Mouse (Mus musculus) G1E (cell line): Measurements from ENCODE around the gene Lman2. TPM values are rescaled to one million over a fixed set of nuclear protein-coding genes. Genes with fewer than 3 reads are reported as not detected.
A peak's percentile ranks its signal among the peaks of the same experiment; 100 is the strongest.

Experiments used
- ATAC-seq: 2 replicates; pipeline ENCODE4 v1.8.0; 2016; ENCODE audit warnings: mild to moderate bottlenecking; ENCODE audit not compliant: insufficient number of reproducible peaks, poor library complexity, low FRiP score, severe bottlenecking; ENCODE audit errors: extremely low read depth
- DNase-seq: peaks from one replicate; pipeline ENCODE4 v3.0.0; 2012; ENCODE audit warnings: low spot score
- H3K27me3 ChIP-seq: 2 replicates; pipeline ENCODE4 v1.6.1; 2012; ENCODE audit warnings: mild to moderate bottlenecking, low read length, inconsistent platforms; ENCODE audit not compliant: insufficient read depth
- H3K36me3 ChIP-seq: replicated peaks from 2 replicates; pipeline ENCODE3; 2012; ENCODE audit warnings: mild to moderate bottlenecking, inconsistent platforms
- H3K4me1 ChIP-seq: 2 replicates; pipeline ENCODE4 v1.6.1; 2012; ENCODE audit warnings: low read depth, low read length, inconsistent platforms, mixed read lengths; ENCODE audit not compliant: insufficient read depth
- H3K4me3 ChIP-seq: 2 replicates; pipeline ENCODE4 v1.5.1; 2012; ENCODE audit warnings: low read depth, mild to moderate bottlenecking, inconsistent platforms, low read length, moderate library complexity, mixed read lengths
- H3K9me3 ChIP-seq: replicated peaks from 2 replicates; pipeline ENCODE4 v1.6.1; 2012; ENCODE audit warnings: inconsistent platforms
- CTCF ChIP-seq: IDR thresholded peaks from 2 replicates; pipeline ENCODE4 v1.5.1; 2012; ENCODE audit warnings: low read depth, low read length, inconsistent platforms, mixed read lengths
- GATA1 ChIP-seq: IDR thresholded peaks from 2 replicates; pipeline ENCODE4 v1.6.1; 2012; ENCODE audit warnings: borderline replicate concordance, low read length, inconsistent platforms, mixed read lengths
- GATA2 ChIP-seq: IDR thresholded peaks from 2 replicates; pipeline ENCODE4 v1.6.1; 2012; ENCODE audit warnings: low read depth, low read length, inconsistent platforms, borderline replicate concordance
- POLR2AphosphoS5 ChIP-seq: IDR thresholded peaks from 2 replicates; pipeline ENCODE4 v1.6.1; 2012; ENCODE audit warnings: low read depth, low read length, inconsistent platforms; ENCODE audit not compliant: insufficient replicate concordance
- TAL1 ChIP-seq: conservative IDR thresholded peaks from 2 replicates; pipeline ENCODE4 v1.6.1; 2012; ENCODE audit warnings: low read depth, low read length, inconsistent platforms, mixed read lengths
- polyA plus RNA-seq: library from polyadenylated mRNA; stranded (reverse); fragments of >175 nt; gene quantifications from 2 replicates; pipeline ENCODE4 v1.2.3, GENCODE M21; 2012
- total RNA-seq, 2 experiments: library from RNA; stranded (forward) in 1 of 2; stranded (reverse) in 1 of 2; fragments of 200-1000 nt in 1 of 2; fragments of >200 nt in 1 of 2; fragmentation: Nextera tagmentation in 1 of 2; gene quantifications; 2 replicates each; pipeline ENCODE4 v1.2.3; 2014 to 2017

Gene Lman2
- total and polyA plus RNA-seq, 3 experiments = 76.9 to 124 (median 77.7) TPM

DNA sequence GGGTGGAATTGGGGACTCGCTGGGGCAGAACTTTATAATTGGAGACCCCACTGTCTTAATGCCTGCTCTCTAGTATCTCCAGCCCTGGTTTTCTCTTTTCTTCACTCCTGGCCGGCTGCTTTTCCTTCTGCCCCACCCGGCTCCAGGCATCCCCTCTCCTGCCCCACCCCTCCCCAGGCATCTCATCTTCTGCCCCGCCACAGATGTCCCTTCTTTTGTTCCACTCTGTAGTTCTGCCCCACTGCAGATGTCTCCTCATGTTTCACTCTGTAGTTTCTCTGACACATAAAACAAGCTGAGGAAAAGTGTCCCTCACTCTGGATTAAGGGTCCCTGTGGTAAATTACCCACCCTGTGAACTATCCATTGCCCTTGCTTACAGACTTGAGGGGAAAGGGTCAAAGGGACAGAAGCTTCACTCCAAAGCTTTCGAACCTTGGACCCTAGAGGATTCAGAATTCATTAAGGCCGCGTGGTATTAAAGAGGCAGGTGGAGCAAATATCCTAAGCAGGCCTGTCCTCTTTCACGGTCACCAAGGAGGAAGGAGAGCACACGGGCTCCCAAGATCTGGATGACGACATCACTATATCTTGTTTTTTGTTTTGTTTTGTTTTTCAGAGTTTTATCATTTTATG is 25.1 kb downstream of the Lman2 start:
- peaks cover 40% of the 10 kb centered on the region for H3K27me3 ChIP-seq
- no peak overlapping the region for H3K4me3 ChIP-seq
- no peak for TF ChIP-seq GATA1
- no peak for TF ChIP-seq TAL1
- no peak for TF ChIP-seq GATA2
- TF ChIP-seq POLR2AphosphoS5 = no peak
- no peak for TF ChIP-seq CTCF
- H3K9me3 ChIP-seq = no peaks in the 10 kb centered on the region
- ATAC-seq (no peak), DNase-seq (no peak)
- H3K4me1 ChIP-seq = peaks cover 16% of the 10 kb centered on the region
- H3K36me3 ChIP-seq = peaks cover 1% of the 10 kb centered on the region

DNA sequence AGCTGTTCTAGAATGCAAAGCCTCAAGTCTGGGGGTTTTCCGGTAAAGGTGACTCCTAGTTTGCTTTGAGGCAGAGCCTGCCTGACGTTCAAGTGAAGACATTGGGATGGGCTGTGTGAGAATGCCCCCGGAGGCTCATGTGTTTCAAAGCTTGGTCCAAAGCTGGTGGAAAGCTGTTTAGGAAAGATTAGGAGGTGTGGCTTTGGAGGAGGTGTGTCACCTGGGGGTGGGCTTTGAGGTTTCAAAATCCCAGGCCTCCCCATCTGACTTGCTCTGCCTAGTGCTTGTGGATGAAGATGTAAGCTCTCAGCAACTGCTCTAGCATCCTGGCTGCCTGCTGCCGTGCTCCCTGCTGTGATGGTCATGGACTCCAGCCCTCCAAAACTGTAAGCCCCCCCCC is 26.9 kb downstream of the Lman2 start:
- H3K36me3 ChIP-seq = peaks cover 2% of the 10 kb centered on the region
- no peak overlapping the region for H3K4me3 ChIP-seq
- ATAC-seq (no peak), DNase-seq (no peak)
- TF ChIP-seq GATA2 = no peak
- no peak for TF ChIP-seq TAL1
- no peak for TF ChIP-seq POLR2AphosphoS5
- TF ChIP-seq CTCF = no peak
- TF ChIP-seq GATA1 = no peak
- no peaks in the 10 kb centered on the region for H3K9me3 ChIP-seq
- H3K4me1 ChIP-seq = peaks cover 21% of the 10 kb centered on the region
- peaks cover 43% of the 10 kb centered on the region for H3K27me3 ChIP-seq

DNA sequence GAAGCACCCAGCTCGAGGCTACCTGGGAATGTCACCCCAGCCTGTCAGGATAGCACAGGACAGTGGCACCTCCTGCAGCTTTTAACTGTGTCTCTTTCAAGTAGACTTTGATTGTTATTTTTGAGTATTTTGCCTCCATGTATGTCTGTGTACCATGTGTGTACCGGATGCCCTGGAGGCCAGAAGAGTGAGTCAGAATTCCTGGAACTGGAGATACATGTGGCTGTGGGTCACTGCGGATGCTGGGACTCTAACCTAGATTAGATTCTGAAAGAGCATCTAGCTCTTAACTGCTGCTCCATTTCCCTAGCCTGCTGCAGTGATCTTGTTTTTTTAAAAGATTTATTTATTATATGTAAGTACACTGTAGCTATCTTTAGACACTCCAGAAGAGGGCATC is 30.3 kb downstream of the Lman2 start:
- no peak for ATAC-seq
- Histone ChIP-seq H3K36me3 (peaks cover 11% of the 10 kb centered on the region), H3K27me3 (peaks cover 34% of the 10 kb centered on the region), H3K4me1 (peaks cover 36% of the 10 kb centered on the region), H3K9me3 (no peaks in the 10 kb centered on the region), H3K4me3 (no peak overlapping the region)
- TF ChIP-seq POLR2AphosphoS5 = no peak
- TF ChIP-seq GATA2 = no peak
- TF ChIP-seq GATA1 = no peak
- no peak for TF ChIP-seq CTCF
- no peak for TF ChIP-seq TAL1
- DNase-seq = no peak

DNA sequence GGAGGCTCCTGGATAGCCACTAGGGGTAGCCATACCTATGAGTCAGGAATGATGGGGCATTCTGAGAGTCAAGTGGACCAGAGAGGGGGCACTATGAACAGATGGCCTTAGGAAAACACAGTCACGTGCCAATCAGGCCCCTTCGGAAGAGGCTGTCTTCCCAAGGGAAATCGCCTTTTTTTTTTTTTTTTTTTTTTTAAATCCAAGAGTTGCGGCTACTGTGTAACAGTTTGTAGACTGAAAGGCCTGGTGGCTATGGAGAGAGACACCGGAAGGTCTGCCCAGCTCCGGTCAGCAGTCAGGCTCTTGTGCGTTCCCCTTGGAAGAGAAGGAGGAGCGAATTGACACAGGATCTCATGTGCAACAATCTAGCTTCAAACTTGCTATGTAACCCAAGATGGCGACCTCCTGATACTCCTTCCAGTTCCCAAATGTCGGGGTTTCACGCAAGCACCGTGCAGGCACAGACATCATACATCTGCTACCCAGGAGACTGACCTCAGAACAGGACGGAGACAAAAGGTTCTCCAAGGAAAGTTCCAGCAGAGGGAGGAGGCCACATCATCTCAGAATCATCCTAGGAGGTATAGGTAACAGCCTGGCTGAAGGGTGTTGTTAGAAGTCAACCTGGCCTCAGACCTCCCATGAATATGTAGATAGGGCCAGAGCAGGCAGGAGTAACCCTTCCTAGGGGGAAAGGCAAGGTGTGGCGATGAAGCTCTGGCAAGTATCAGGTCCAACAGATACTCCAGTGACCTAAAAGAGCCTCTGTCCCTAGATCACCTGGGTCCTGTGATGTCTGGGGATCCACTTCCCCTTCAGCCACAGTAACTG is 31.8 kb downstream of the Lman2 start:
- Histone ChIP-seq H3K4me3 (peak overlapping the region; percentile 78), H3K27me3 (peaks cover 20% of the 10 kb centered on the region), H3K9me3 (no peaks in the 10 kb centered on the region), H3K36me3 (peaks cover 23% of the 10 kb centered on the region), H3K4me1 (peaks cover 43% of the 10 kb centered on the region)
- ATAC-seq (no peak; the same call in 1 of the 2 replicates), DNase-seq (no peak)
- no peak for TF ChIP-seq GATA2
- TF ChIP-seq CTCF = no peak
- TF ChIP-seq TAL1 = no peak
- TF ChIP-seq POLR2AphosphoS5 = no peak
- no peak for TF ChIP-seq GATA1

DNA sequence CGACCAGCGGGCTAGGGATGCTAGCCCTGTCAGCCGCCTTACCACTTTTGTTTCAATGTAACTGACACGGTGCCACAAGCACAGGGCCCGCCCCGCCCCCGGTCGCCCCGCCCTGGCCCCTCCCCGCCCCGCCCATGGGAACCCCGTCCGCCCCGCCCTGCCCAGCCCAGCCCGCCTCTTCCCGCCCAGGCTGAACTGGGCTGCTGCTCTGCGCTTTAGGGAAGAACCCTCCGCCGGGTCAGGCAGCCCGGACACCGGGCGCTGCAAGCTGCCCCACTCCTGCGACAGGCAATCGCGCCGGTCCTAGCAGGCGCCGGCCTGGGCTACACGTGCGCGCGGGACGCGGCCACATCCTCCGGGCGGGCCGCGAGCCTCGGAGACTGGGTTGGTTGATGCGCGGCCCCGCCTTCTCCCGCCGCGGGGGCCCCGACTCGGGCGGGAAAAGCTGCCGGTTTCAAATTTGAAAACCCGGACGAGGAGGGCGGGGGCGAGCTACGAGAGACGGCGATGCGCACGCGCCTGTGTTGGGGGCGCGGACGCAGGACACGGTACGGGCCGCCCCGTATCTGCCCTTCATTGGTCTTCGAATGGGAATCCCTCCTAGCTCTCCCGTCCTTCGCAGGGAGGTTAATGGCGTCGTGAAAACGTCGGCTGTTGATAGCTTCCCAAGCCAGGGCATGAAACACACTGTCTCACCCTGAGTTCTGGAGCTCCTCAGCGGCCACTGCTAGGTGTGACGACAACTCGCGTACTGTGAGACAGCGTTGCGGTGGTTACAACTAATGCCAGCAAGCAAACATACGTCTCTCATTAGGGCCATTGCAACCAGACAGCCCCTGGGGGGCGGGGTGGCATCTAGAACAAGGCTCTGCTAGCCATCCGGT is 32.7 kb downstream of the Lman2 start, which contains the start of gene Mxd3:
Gene Mxd3, minus strand, starts transcription at position 141 of the 884 bp plus-strand sequence.
- H3K9me3 ChIP-seq = no peaks in the 10 kb centered on the region
- H3K27me3 ChIP-seq = peaks cover 13% of the 10 kb centered on the region
- peak within 1 kb of the TSS; percentile 78 for H3K4me3 ChIP-seq
- peaks cover 31% of the 10 kb centered on the region for H3K36me3 ChIP-seq
- H3K4me1 ChIP-seq = peaks cover 47% of the 10 kb centered on the region
- no peak for TF ChIP-seq POLR2AphosphoS5
- TF ChIP-seq GATA2 = no peak
- TF ChIP-seq GATA1 = no peak
- no peak for TF ChIP-seq CTCF
- no peak for TF ChIP-seq TAL1
- DNase-seq = peak; percentile 90
- ATAC-seq = peak; percentile 65
